Mouse (Mus musculus) fibroblast of lung, adult 2 months (primary cell): ENCODE data around the gene Hectd2.
A peak's percentile ranks its signal among the peaks of the same experiment; 100 is the strongest.

ENCODE experiments used
- DNase-seq: peaks from one replicate; pipeline ENCODE4 v3.0.0-alpha.2; 2011; ENCODE audit warnings: low read depth

Hectd2 gene

DNA sequence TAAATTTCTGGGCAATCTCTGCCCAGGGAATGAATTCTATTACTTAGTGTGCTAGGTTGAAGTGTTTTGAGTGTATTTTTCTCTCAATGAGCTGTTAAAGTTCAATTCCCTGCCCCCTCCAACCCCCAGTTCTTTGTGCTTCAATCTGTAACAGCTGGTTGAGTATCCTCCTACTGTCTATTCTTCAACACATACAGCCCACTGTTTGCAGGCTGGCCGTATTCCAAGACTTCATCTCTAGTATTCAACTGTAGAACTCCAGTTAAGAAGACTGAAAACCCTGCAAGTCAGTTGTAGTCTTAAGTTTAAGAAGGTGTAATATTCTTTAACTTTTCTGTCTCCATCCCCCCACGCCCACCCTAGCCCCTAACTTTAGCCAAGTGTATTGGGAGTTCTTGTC, 10.0 kb downstream of the Hectd2 start:
- DNase-seq, result no peak

GRCm38 (mm10) chr19:36573986-36574385, 19.5 kb downstream of the Hectd2 start:
- DNase-seq, result no peak

DNA sequence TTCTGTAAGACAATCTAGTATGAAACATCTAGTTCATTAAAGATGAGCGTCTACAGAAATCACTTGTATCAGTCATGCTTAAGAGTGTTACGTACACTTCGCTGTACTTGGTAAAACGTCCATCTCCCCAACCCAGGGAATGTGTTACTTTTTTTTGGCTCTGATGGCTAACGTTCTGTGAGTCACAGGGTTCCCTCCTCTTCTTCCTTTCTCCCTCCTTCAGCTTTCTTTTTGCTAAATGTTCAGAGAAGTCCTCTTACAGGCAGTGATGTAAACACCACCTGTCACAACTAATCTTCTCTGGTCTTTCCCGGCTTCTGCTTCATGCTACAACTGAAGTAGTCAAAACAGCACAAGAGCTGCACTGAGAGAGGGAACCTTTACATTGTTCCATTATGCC, 20.7 kb downstream of the Hectd2 start:
- DNase-seq, result no peak

DNA sequence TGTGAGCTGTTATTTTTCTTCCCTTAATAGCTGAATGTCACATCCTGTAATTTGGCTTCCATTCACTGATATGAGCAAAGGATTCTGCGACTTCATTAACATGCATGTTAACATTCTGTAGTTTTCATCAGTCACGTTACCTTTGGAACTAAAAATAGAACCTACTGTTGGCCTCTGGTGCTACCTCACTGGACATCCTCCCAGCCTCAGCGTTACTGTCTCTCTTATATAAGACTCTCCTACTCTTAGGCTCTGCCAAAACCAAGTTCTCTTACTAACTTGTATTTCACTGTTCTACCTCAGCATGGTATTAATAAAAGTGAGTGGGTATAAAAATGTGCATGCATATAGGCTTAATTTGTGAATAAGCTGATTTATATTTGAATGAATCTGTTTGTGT, 26.4 kb downstream of the Hectd2 start:
- no peak for DNase-seq

DNA sequence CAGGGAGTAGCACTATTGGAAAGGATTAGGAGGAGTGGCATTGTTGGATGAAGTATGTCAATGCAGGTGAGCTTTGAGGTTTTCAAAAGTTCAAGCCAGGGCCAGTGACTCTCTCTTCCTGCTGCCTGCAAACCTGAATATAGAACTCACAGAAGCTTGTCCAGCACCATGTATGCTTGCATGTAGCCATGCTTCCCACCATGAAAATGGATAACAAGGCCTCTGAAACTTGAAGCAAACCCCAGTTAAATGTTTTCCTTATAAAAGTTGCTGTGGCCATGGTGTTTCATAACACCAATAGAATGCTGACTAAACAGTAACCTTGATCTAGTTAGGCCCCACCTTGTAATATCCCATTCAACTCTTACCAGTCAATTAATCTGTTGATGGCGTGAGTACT, 27.7 kb downstream of the Hectd2 start:
- DNase-seq, result no peak

GRCm38 (mm10) chr19:36585505-36585904, 31.1 kb downstream of the Hectd2 start:
- no peak for DNase-seq

GRCm38 (mm10) chr19:36594409-36594808, 40.0 kb downstream of the Hectd2 start:
- no peak for DNase-seq

GRCm38 (mm10) chr19:36601869-36602268, 47.4 kb downstream of the Hectd2 start:
- no peak for DNase-seq

- no peak for DNase-seq
These were observed 48.3 kb downstream of the Hectd2 start for GRCm38 (mm10) chr19:36602535-36603312.

GRCm38 (mm10) chr19:36606270-36606669, 51.8 kb downstream of the Hectd2 start:
- DNase-seq, result no peak

DNA sequence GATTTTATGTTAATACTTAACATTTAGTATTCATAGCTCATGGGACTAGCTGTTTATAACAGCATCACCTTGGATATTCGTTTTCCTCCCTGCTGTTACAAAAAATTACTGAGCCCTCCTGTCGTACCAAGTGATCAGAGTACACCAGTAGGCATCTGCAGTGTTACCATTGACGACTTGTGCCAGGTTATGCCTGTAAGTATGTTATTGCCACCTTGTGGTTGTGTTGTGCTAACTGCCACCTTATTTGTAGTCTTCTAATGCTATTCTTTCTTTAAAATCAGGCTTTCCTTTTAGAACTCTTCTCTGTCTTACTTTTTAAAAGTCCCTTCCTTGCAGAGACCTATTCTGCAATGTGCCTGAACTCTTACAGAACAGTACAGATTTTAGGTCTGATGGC, 54.8 kb downstream of the Hectd2 start:
- DNase-seq, result no peak

GRCm38 (mm10) chr19:36610309-36610708, 55.9 kb downstream of the Hectd2 start:
- DNase-seq, result no peak

GRCm38 (mm10) chr19:36625906-36626305, 71.5 kb downstream of the Hectd2 start:
- DNase-seq, result no peak

- DNase-seq, result no peak
These were observed 72.4 kb downstream of the Hectd2 start for GRCm38 (mm10) chr19:36626881-36627280.

- DNase-seq, result no peak
These were observed 75.0 kb downstream of the Hectd2 start for GRCm38 (mm10) chr19:36629394-36629910.

- no peak for DNase-seq
These were observed 75.9 kb downstream of the Hectd2 start for GRCm38 (mm10) chr19:36630361-36630760.

GRCm38 (mm10) chr19:36634771-36635170, 80.3 kb downstream of the Hectd2 start:
- peak; percentile 48 for DNase-seq

DNA sequence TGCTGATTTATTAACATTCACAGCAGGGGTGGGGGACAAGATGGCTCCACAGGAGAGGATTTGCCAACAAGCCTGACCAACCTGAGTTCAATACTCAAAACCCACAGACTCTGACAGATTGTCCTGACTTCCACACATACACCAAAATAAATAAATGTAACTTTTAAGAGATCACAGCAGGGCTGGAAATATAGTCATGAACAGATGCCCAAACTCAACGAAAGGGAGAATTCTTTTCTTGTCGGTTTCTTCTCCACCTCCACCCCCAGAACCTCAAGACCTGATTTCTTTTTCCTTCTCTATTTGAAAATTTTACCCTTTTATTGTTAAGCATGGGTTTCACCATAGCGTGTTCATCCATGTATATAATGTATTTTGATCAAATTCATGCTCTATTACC, 82.8 kb downstream of the Hectd2 start:
- no peak for DNase-seq

GRCm38 (mm10) chr19:36637948-36638587, 83.6 kb downstream of the Hectd2 start:
- DNase-seq, result no peak

GRCm38 (mm10) chr19:36639072-36639471, 84.6 kb downstream of the Hectd2 start:
- no peak for DNase-seq

DNA sequence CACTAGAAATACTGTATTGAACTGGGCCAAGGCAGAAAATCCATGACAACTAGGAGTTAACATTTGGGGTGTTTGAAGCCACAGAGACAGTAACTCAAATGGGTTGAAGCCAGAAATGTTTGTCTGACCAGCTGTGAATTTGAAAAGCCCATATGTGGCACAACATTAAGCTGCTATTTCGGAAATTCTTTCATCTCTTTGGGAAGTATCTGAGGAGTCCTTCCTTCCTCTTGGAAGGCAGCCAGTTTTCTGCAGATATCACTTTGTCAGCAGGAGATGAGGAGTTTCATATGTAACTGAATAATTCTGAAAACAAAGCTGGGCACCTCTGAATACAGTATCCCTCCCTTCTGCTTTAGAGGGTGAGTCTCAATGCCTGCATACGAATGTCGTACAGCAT, 86.7 kb downstream of the Hectd2 start:
- DNase-seq, result no peak

GRCm38 (mm10) chr19:36645308-36645889, 91.0 kb downstream of the Hectd2 start:
- DNase-seq, result no peak
